Mouse (Mus musculus): ENCODE measurements around the gene Tardbp.

Gene Tardbp

DNA sequence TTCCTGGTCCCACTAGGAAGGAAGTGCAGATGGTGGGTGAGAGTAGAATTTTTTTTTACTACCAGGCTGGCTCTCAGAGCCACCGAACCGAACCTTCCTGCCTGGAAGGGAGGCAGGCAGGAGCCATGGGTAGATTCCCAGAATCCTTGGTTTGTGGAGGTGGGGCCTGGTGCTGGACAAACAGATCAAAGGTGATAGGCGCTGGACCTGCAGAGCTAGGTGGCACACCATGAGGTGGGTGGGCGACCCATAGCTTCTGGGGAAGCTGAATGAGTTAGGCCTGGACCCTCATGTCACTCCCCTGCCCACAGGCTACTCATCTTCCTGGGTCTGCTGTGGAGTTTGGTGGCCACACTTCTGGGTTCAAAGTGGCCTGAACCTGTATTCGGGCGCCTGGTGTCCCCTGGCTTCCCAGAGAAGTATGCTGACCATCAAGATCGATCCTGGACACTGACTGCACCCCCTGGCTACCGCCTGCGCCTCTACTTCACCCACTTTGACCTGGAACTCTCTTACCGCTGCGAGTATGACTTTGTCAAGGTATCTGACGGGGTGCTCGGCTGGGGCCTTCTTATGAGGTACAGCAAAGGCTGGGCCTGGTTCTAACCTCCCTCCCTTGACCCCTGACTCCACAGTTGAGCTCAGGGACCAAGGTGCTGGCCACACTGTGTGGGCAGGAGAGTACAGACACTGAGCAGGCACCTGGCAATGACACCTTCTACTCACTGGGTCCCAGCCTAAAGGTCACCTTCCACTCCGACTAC lies 24.3 kb downstream of the Tardbp start, which contains the start of gene Masp2:
Gene Masp2, plus strand, starts transcription at position 198 of the 764 bp plus-strand sequence.
- no peak for DNase-seq (ENCODE audit: low read depth, low spot score)

DNA sequence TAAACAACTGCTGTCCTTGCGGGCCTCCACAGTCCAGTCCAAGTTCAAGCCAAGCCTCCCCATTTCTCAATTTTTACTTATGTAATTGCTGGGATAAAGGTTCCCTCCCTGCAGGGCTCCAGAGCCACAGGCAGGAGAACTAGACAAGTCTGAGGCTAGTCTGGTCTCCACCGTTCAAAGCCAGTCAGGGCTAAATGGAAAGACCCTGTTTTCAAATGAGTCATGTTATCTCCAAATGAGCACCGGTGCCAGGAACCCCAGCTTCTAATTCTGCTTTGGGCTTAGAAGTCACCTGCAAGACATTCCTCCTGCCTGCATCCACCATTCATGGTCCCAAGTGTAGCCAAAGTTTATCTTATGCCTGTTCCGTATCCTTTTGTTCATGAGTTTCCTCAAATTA lies 24.9 kb downstream of the Tardbp start:
- no peak for DNase-seq (ENCODE audit: low read depth, low spot score)

DNA sequence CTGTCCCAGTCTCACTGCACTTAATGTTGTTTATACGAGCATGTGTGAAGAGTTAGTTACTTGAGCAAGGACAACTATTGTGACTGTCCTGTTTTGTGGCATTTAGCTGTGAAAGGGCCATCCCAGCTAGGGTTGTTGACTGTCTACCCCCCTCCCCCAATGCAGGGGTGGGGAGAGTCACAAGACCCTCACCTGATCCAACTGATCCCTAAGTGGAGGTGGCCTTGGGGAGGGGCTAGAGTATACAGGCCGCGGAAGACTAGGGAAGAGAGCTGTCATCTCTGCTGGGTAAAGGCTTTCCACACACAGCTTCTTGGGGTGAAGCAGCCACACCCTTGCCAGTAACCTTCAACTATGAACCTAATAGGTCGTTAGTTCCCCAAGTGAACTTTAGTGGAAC lies 26.5 kb downstream of the Tardbp start:
- DNase-seq (ENCODE audit: low read depth, low spot score) = no peak

DNA sequence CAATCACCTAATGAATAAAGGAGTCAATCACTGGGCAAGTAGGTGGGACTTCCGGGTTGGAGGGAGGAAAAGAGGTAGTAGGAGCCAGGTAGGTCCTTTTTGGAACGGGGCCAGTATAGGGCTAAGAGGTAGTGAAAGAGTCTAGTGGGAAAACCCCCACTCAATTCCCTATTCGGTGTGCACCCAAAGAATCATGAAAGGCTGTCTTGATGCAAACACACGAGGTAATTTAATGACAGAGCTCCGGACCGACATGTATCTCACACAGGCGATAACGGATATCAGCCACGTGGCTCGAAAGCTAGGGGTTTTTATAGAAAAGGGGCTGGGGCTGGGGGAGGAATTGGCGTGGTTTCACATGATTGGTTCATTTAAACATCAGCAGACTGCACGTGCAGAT lies 28.0 kb downstream of the Tardbp start:
- DNase-seq (ENCODE audit: low read depth, low spot score) = no peak

DNA sequence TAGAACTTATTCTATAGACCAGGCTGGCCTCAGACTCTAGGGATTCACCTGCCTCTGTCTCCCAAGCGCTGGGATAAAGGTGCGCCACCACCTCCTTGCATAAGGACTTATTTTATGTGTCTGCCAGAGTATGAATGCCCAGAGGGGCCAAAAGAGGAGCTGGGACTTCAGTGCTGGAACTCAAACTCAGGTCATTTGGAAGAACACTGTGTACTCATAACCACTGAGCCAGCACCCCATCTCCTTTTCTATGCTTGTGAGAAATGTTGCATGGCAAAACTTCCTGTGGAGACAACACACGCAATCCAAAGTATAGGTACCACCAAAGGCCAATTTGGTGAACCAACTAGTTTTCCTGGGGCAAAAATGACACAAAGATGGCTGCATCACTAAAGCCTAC lies 30.1 kb downstream of the Tardbp start:
- no peak for DNase-seq (ENCODE audit: low read depth, low spot score)

DNA sequence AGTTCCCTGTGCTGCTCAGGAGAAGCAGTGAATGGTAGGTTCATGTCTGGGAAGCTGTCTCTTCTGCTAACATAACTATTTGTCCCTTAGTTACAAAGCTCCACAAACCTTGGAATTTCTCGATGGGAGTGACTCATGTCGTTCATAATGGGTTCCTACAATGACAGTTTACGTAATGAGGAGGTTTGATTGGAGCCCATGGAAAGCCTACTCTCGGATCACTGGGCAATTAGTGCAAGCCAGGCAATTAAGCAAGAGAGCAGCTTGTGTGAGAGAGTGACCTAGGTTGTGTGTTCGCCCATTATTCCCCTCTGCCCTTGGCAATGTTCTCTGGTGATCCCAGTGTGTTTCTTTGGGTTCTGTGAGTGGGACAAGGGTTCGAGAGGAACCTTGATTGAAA lies 30.9 kb downstream of the Tardbp start:
- DNase-seq (ENCODE audit: low read depth, low spot score) = no peak

DNA sequence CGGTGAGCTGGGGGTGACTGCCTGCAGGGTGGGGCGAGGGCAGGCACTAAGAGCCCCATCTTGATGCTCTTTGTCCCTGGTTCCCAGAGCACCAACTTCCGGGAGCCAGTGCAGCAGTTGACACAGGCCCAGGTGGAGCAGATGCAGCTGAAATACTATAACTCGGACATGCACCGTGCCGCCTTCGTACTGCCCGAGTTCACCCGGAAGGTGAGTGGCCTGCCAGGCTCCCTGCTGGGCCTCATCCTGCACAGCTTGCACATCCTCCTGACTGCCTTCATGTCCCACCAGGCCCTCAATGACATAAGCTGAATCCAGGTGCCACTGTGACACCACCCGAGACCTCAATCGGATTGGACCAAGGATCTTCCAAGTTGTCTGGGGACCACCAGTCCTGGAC lies 32.8 kb downstream of the Tardbp start:
- no peak for DNase-seq (ENCODE audit: low read depth, low spot score)

DNA sequence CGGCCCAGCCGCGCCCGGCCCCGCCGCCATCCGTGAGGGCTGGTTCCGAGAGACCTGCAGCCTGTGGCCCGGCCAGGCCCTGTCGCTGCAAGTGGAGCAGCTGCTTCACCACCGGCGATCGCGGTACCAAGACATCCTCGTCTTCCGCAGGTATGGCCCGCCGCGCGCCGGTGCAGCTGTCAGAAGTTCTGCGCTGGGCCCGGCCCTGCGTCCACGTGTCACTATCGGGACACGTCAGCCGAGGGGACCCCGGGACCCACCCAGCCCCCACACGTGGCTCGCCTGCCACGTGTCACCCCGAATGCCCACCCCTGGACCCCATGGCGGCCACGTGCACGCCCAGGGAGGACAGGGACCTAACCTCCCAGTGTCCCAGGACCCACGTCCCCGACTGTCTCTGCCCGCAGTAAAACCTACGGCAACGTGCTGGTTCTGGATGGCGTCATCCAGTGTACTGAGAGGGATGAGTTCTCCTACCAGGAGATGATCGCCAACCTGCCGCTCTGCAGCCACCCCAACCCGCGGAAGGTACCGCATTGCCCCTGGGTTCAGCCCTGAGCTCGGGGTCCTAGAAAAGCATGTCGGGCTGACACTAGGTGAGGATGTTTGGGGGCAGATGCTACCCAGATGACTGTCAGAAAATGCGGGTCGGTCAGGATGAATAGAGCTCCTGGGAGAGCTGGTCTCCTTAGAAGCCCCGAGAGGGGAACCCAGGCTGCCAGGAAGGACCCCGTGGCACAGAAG lies 35.0 kb downstream of the Tardbp start:
- DNase-seq (ENCODE audit: low read depth, low spot score) = no peak

DNA sequence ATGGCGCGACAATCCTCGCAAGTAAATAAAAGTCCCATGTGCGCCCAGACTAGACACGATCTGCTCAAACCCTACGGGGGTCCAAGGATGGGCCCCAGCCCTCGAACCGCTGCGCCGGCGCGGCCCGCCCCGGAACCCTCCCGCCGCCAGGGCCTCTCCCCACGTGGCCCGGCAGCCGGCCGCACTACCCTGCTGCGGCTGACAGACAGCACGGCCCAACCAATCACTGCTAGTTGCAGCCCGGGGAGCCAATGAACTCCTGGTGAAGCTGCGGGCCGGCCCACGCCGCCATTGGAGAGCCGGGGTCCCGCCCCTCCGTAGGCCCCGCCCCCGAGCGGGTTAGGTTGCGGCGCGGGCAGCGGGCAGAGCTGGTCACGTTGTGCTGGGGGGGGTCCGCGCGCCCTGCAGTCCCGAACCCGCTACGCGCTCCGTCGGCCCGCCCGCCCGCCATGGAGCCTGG lies 35.6 kb downstream of the Tardbp start, which contains the start of gene Srm:
Gene Srm, plus strand, starts transcription at position 333 of the 460 bp plus-strand sequence.
- peak; percentile 97 for DNase-seq (ENCODE audit: low read depth, low spot score)

DNA sequence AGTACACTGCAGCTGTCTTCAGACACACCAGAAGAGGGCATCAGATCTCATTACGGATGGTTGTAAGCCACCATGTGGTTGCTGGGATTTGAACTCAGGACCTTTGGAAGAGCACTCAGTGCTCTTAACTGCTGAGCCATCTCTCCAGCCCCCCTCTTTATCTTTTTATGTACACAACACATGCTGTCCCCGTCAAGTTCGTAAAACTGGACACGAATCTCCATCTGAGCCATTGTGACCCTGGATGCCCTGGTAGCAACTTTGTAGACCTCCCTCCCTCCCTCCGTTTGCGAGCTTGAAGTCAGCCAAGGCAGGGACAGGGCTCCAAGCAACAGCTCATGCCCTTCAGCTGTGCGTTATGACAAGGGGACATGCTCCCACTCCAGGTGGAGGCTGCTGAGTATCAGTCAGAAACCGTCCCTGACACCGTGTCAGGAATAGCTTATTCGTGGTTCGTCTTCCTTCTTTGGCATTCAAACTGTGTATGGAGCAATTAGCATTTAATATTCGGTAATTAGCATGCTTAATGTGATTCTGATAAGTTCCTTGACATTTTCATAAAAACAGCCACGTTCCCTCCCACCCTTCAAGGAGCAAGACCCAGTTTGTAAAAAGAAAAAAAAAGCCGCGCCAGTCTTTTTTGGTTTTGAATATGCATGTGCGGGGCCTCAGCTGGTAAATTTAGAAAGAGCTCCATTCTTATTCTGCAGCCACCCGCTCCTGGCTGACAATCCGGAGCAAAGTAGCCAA lies 36.2 kb downstream of the Tardbp start:
- peak; percentile 25 for DNase-seq (ENCODE audit: low read depth, low spot score)

DNA sequence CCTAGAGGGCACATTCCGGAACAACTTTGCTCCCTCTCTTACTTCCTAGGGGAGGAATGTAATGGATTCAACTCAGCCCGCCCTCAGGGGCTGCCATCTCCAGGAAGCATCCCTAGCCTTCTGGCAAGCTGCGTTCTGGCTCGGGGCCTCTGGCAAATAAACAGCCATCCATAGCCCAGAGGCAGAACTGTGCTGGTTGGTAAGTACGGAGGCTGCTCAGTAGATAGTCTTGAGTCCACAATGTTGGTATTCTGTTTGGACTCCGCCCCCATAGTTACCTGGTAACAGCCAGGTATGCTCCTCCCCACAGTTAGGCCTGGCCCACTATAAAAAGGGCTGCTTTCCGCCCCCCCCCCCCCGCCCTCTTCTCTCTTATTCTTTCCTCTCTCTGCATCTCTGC lies 37.3 kb downstream of the Tardbp start:
- no peak for DNase-seq (ENCODE audit: low read depth, low spot score)

DNA sequence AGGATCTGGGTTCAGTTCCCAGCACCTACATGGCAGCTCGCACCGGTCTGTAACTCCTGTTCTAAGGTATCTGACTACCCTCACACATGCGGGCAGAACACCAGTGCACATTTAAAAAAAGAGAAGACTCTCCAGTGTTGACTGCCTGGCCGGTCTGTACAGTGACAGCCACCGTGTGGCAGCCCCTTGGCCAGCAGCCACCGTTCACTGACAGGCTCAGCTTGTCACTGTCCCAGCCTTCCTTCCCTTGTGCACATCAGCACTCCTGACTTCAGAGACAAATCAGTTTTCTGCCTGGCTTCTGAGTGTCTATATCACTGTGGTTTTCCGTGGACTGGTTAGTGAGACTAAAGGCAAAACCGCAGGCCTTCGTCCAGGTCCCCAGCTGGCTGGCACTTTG lies 38.0 kb downstream of the Tardbp start:
- no peak for DNase-seq (ENCODE audit: low read depth, low spot score)

DNA sequence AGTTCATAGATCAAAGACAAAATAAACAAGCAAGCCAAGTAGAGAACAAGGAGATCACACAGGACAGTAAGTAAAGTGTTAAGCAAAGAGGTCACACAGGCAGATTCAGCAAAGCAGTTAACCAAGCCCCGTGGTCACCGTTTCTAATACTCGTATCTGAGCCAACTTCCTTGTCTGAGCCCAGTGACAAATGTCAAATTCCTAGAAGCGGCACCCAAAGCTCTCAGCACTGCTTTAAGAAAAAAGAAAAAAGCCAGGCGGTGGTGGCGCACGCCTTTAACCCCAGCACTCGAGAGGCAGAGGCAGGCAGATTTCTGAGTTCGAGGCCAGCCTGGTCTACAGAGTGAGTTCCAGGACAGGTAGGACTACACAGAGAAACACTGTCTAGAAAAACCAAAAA lies 40.2 kb downstream of the Tardbp start:
- no peak for DNase-seq (ENCODE audit: low read depth, low spot score)

DNA sequence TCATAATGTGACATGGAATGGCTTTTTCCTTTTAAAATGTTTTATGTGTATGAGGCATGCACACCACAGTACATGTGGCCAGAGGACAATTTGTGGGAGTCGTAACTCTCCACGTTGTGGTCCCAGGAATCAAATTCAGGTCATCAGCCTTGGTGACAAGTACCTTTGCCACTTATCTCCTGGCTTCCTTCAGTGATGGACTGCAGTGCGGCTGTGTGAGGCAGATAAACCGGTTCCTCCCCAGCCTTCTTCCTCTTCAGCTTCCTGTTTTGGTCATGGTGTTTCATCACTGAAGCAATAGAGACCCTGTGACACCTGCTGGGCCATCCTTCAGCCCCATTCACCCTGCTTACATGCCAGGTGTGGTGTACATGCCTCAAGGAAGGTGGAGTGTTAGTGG lies 43.6 kb downstream of the Tardbp start:
- DNase-seq (ENCODE audit: low read depth, low spot score) = no peak

DNA sequence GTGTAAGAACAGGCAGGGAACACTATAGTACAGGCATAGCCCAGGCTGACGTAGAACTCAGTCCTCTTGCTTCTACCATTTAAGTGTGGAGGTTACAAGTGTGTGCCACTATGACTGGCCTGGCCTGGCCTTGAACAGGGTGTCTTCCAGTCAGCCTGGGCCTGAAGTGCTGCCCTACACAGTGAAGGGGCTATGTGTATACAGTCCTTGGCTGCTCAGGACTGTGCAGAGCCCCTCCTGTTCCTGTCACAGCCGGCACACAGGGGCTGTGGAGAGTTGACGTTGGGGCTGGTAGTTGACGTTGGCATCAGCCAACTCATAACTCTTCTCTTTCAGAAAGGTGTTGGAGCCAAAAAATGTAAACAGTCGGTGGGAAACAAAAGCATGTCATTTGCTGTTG lies 45.4 kb downstream of the Tardbp start:
- no peak for DNase-seq (ENCODE audit: low read depth, low spot score)

DNA sequence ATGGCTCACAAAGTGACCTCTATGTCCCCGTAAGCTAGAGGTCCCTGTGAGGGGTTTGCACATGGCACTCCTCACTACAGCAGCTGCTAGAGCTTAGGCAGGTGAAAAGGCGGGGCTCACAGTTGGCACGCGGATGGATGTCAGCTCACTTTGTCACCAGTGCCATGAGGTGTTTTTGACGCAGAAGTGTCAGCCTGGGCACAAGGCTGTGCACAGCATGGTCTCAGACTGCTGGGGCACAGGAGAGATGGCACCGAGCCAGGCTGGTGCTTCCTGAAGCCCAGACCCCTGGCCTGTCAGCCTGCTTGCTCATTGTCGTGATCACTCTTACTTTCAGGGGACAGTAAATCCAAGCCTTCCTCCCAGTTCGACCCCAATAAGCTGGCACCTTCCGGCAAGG lies 46.1 kb downstream of the Tardbp start:
- DNase-seq (ENCODE audit: low read depth, low spot score) = no peak

DNA sequence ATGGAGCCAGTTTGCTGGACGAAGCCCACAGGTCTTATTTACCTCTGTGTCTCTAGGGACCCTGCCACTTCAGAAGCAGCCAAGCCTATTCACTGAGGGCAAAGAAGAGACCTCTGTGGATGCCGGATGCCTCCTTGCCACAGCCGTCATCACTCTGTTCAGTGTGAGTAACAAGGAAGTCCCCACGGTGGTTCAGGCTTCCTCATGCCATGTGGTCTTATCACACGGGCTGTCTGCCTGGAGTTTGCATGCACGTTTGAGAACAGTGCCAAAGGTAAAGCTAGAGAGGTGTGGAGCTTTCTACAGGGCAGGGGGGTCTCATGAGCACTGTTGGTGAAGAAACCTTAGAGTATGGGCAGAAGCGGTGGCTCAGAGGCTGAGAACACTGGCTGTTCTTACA lies 53.6 kb downstream of the Tardbp start:
- no peak for DNase-seq (ENCODE audit: low read depth, low spot score)

DNA sequence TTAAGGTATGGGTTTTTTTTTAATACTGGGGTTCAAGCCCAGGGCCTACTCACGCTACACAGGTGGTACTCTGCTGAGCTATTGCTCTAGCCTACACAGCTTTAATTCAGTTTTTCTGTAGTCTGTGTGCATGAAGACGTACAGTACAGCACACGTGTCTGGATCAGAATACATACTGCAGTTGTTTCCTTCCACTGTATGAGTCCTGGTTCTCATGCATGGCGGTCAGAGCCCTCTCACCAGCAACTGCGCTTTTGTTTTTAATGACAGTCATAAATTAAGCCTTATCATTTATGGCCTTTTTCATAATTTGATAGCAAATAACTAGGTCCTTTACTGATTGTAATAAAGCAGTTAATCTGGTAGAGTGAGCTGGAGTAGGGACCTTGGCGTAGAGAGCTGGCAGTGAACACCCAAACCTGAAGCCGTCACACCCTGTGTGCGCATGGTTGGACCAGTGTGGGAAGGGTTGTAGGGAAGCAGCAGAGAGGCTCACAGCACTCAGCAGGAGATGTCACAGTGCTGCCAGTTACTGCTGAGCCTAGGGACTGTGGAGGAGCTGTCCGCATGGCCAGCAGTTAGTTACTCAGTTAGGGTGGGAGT lies 56.0 kb downstream of the Tardbp start:
- no peak for DNase-seq (ENCODE audit: low read depth, low spot score)

DNA sequence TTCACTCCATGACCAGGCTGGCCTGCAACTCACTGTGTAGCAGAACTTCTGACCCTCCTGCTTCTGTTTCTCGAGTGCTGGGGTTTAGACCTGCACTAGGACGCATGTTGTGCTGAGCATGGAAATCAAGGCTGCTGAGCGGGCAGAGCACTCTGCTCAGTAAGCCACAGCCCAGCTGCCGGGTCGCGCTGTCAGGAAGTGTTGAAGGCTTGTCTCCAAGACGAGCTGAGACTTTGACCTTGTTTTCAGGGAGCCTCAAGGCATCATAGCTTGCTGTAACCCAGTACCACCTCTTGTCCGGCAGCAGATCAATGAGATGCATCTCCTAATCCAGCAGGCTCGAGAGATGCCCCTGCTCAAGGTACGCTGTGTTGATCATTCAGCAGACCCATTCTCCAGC lies 56.7 kb downstream of the Tardbp start:
- no peak for DNase-seq (ENCODE audit: low read depth, low spot score)

DNA sequence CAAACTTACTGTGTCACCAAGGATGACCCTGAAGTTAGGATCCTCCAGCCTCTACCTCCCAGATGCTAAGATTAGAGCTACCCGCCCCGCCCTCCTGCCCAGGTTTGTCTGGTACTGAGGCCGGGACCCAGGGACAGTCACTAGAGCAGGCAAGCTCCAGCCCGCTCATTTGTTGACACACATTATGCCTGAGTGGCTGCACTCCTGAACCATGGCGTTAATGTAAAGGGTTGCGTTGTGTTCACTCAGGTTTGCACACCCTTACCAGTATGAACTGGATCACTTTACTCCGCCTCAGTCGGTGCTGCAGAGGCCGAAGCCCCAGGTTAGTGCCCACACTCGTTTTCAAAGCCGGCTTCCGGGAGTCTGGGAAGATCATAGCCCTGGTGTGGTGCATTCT lies 63.2 kb downstream of the Tardbp start:
- no peak for DNase-seq (ENCODE audit: low read depth, low spot score)

DNA sequence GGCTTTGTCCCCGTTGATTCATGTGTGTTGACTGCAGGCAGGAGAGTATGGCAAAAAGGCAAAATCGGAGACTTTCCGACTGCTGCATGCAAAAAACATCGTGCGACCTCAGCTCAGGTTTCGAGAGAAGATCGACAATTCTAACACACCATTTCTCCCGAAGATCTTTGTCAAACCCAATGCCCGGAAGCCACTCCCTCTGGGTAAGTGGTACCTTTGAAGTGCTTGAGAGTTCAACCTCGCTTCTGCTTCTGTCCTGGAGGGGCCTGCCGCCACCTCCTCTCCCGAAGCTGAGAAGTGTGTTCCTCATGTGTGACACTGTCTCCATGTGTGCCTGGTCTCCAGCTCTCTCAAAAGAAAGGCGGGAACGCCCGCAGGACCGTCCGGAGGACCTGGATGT lies 64.1 kb downstream of the Tardbp start:
- no peak for DNase-seq (ENCODE audit: low read depth, low spot score)
